Comparison of ENCODE assay signal across 8 mouse cellular contexts in the genomic region with DNA sequence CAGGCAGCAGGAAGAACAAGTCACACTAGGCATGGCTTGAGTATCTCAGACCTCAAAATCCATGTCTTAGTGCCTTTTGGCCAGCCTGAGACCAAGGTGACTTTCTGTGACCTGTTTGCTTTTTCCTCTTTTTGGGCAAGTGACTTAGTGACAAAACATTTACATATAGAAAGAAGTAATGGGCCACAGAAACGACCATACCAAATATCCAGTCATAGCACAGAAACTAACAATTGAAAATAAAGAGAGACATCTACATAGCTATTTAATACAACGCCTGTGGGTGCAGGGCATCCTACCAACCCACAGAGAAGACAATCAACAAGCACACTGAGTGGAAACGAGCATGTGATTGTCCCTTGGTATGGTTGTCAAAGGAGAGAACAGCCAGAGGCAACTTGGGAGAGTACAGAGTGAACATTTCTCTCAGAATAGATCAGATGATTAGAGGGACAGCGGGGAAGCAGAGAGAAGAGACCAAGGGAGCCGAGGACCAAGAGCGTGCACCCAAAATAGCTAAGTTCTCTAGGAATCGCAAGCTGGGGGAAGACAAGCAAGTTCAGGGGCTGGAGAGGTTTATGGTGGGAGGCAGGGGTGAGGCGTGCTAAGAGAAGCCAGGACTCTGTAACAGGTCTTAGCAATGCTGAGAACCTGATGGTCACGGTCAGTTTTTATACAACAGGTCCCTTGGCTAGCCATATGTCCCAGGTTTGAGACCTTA. TPM values are rescaled to one million over a fixed set of nuclear protein-coding genes. Genes with fewer than 3 reads are reported as not detected.
A peak's percentile ranks its signal among the peaks of the same experiment; 100 is the strongest.
DNase-seq lines count a peak whose midpoint lies in the region; ATAC-seq and TF ChIP-seq lines count a peak whose summit lies in the region.

No protein-coding gene starts in this region.

- H3K4me3 ChIP-seq in lung, embryonic 14.5 days (ENCODE audit: low read depth, low read length) = peak overlapping the region; percentile 70
- peak overlapping the region; percentile 71 for H3K4me3 ChIP-seq in embryonic facial prominence, embryonic 13.5 days
- H3K4me3 ChIP-seq in intestine, embryonic 16.5 days (ENCODE audit: low read length) = peak overlapping the region; percentile 83; the same call in 1 of the 2 replicates
- no peak overlapping the region for H3K4me3 ChIP-seq in neural tube, embryonic 14.5 days (ENCODE audit: low read depth, low read length)

- no peaks in the 10 kb centered on the region for H3K9me3 ChIP-seq in lung, embryonic 14.5 days (ENCODE audit: low read depth, low read length)
- no peaks in the 10 kb centered on the region for H3K9me3 ChIP-seq in embryonic facial prominence, embryonic 13.5 days
- H3K9me3 ChIP-seq in intestine, embryonic 16.5 days (ENCODE audit: control insufficient read depth, low read length) = no peaks in the 10 kb centered on the region
- no peaks in the 10 kb centered on the region for H3K9me3 ChIP-seq in neural tube, embryonic 14.5 days (ENCODE audit: control insufficient read depth, low read length)

- peak overlapping the region; percentile 82 for H3K9ac ChIP-seq in lung, embryonic 14.5 days
- 0 out of 2 replicates have a peak overlapping the region, but pooled peaks have one; percentile 41 for H3K9ac ChIP-seq in embryonic facial prominence, embryonic 13.5 days
- peak overlapping the region; percentile 96; the same call in 1 of the 2 replicates for H3K9ac ChIP-seq in intestine, embryonic 16.5 days (ENCODE audit: low read depth, low read length)
- H3K9ac ChIP-seq in neural tube, embryonic 14.5 days (replicated peaks; ENCODE audit: low read depth, low read length) = no peak overlapping the region

- DNase-seq in lung, embryonic 14.5 days = no peak
- DNase-seq in lung, postnatal 25 days (ENCODE audit: low spot score) = no peak
- no peak for DNase-seq in natural killer cell, adult 2 months (ENCODE audit: low spot score in 2 of 2)
- no peak for DNase-seq in left cerebral cortex, postnatal 25 days (ENCODE audit: low spot score in 2 of 2)

- no peaks in the 10 kb centered on the region for H3K36me3 ChIP-seq in lung, embryonic 14.5 days (ENCODE audit: insufficient read depth)
- no peaks in the 10 kb centered on the region for H3K36me3 ChIP-seq in embryonic facial prominence, embryonic 13.5 days
- no peaks in the 10 kb centered on the region for H3K36me3 ChIP-seq in intestine, embryonic 16.5 days (ENCODE audit: control insufficient read depth, insufficient read depth, low read length)
- no peaks in the 10 kb centered on the region for H3K36me3 ChIP-seq in neural tube, embryonic 14.5 days (ENCODE audit: control insufficient read depth, insufficient read depth, low read length)

- no peak for TF ChIP-seq CTCF in lung, embryonic 14.5 days (IDR thresholded peaks at IDR 0.05; ENCODE audit: low read depth)

- intact Hi-C loops in left cerebral cortex, postnatal 25 days (cut with DNase I) = loop anchor here (5.0 to 10.0 kb wide), 2 partner anchors 108 to 201 kb away; partner anchors contain the start of genes Slc35a1 and Smim8

- peaks cover 17% of the 10 kb centered on the region; the same call in 1 of the 2 replicates for H3K27me3 ChIP-seq in lung, embryonic 14.5 days (ENCODE audit: insufficient read depth, low read length)
- peaks cover 30% of the 10 kb centered on the region for H3K27me3 ChIP-seq in embryonic facial prominence, embryonic 13.5 days
- H3K27me3 ChIP-seq in intestine, embryonic 16.5 days (replicated peaks; ENCODE audit: control insufficient read depth, insufficient read depth, low read length) = no peaks in the 10 kb centered on the region
- H3K27me3 ChIP-seq in neural tube, embryonic 14.5 days (ENCODE audit: control insufficient read depth, insufficient read depth, low read length) = no peaks in the 10 kb centered on the region

- peaks cover 12% of the 10 kb centered on the region; the same call in 1 of the 2 replicates for H3K4me1 ChIP-seq in lung, embryonic 14.5 days (ENCODE audit: insufficient read depth)
- peaks cover 17% of the 10 kb centered on the region for H3K4me1 ChIP-seq in embryonic facial prominence, embryonic 13.5 days
- H3K4me1 ChIP-seq in intestine, embryonic 16.5 days (ENCODE audit: control insufficient read depth, insufficient read depth, low read length) = peaks cover 12% of the 10 kb centered on the region
- H3K4me1 ChIP-seq in neural tube, embryonic 14.5 days (ENCODE audit: control insufficient read depth, insufficient read depth, low read length) = peaks cover 14% of the 10 kb centered on the region

- peak; percentile 1; the same call in 1 of the 2 replicates for ATAC-seq in lung, embryonic 14.5 days (ENCODE audit: insufficient read depth)
- no peak for ATAC-seq in embryonic facial prominence, embryonic 13.5 days (ENCODE audit: insufficient number of reproducible peaks, insufficient read depth, low FRiP score, low TSS enrichment, low read depth)
- ATAC-seq in intestine, embryonic 16.5 days = no peak
- ATAC-seq in neural tube, embryonic 14.5 days (ENCODE audit: low read depth) = no peak
- no peak for ATAC-seq in activated CD4-positive, CD25-positive, alpha-beta regulatory T cell, adult 4 months

- peak overlapping the region; percentile 91; the same call in 1 of the 2 replicates for H3K27ac ChIP-seq in lung, embryonic 14.5 days (ENCODE audit: low read depth)
- no peak overlapping the region for H3K27ac ChIP-seq in embryonic facial prominence, embryonic 13.5 days
- H3K27ac ChIP-seq in intestine, embryonic 16.5 days (ENCODE audit: low read length) = peak overlapping the region; percentile 98
- no peak overlapping the region for H3K27ac ChIP-seq in neural tube, embryonic 14.5 days (ENCODE audit: low read depth, low read length)

- peak overlapping the region; percentile 79 for H3K4me2 ChIP-seq in lung, embryonic 14.5 days
- peak overlapping the region; percentile 90 for H3K4me2 ChIP-seq in embryonic facial prominence, embryonic 13.5 days
- peak overlapping the region; percentile 76 for H3K4me2 ChIP-seq in intestine, embryonic 16.5 days (ENCODE audit: low read depth, low read length)
- peak overlapping the region; percentile 80; the same call in 1 of the 2 replicates for H3K4me2 ChIP-seq in neural tube, embryonic 14.5 days (ENCODE audit: low read depth, low read length)

- 53% methylated on average over 9 of the region's 9 CpGs for WGBS in lung, embryonic 14.5 days
- WGBS in embryonic facial prominence, embryonic 13.5 days = 49% methylated on average over 9 of the region's 9 CpGs
- WGBS in intestine, embryonic 16.5 days = 53% methylated on average over 9 of the region's 9 CpGs
- 50% methylated on average over 9 of the region's 9 CpGs for WGBS in neural tube, embryonic 14.5 days

RNA-seq across cellular contexts. Expression of gene Zfp292, which starts 3.0 kb away (rescaled TPM):
- 24.5 and 24.7 TPM in 2 replicates for polyA plus RNA-seq in lung, embryonic 14.5 days (2014; fragmentation: Nextera tagmentation; extraction: Ambion mirVana)
- polyA plus RNA-seq in embryonic facial prominence, embryonic 13.5 days (2015; fragmentation: Nextera tagmentation; extraction: Ambion mirVana) = 22.2 and 25.6 TPM in 2 replicates
- polyA plus RNA-seq in intestine, embryonic 16.5 days (2015; fragmentation: Nextera tagmentation; extraction: Ambion mirVana) = 11.2 and 11.3 TPM in 2 replicates
- 37.7 and 42.7 TPM in 2 replicates for polyA plus RNA-seq in neural tube, embryonic 14.5 days (2014; fragmentation: Nextera tagmentation; extraction: Ambion mirVana)
- 10 to 100 TPM; 26.5 to 26.7 TPM for total RNA-seq in left cerebral cortex, postnatal 25 days (2021)
- 10 to 100 TPM; 21.7 TPM for polyA plus RNA-seq in activated CD4-positive, CD25-positive, alpha-beta regulatory T cell, adult 4 months (2017; shearing (Covaris generic))

RNA-seq across cellular contexts. Expression of gene Cga, which starts 7.8 kb away (rescaled TPM):
- polyA plus RNA-seq in lung, embryonic 14.5 days (2014; fragmentation: Nextera tagmentation; extraction: Ambion mirVana) = not detected in 2 replicates
- 0.53 TPM in 1 of 2 replicates, not detected in the other for polyA plus RNA-seq in embryonic facial prominence, embryonic 13.5 days (2015; fragmentation: Nextera tagmentation; extraction: Ambion mirVana)
- polyA plus RNA-seq in intestine, embryonic 16.5 days (2015; fragmentation: Nextera tagmentation; extraction: Ambion mirVana) = not detected in 2 replicates
- polyA plus RNA-seq in neural tube, embryonic 14.5 days (2014; fragmentation: Nextera tagmentation; extraction: Ambion mirVana) = not detected in 2 replicates
- not detected for total RNA-seq in left cerebral cortex, postnatal 25 days (2021)
- not detected for polyA plus RNA-seq in activated CD4-positive, CD25-positive, alpha-beta regulatory T cell, adult 4 months (2017; shearing (Covaris generic))

Comparison
In these comparisons a context has a peak if more than half of its experiments do, and no peak if none do; other contexts are left out.
1. H3K27ac ChIP-seq: peak in lung, embryonic 14.5 days (single experiment) and intestine, embryonic 16.5 days (single experiment); none in embryonic facial prominence, embryonic 13.5 days (single experiment) and neural tube, embryonic 14.5 days (single experiment).
2. Peak in every context shown above with its lines, with median percentiles within 50 percentile points of each other: H3K4me2 ChIP-seq.